Mouse (Mus musculus): ENCODE measurements around the gene Fam102b.

DNA sequence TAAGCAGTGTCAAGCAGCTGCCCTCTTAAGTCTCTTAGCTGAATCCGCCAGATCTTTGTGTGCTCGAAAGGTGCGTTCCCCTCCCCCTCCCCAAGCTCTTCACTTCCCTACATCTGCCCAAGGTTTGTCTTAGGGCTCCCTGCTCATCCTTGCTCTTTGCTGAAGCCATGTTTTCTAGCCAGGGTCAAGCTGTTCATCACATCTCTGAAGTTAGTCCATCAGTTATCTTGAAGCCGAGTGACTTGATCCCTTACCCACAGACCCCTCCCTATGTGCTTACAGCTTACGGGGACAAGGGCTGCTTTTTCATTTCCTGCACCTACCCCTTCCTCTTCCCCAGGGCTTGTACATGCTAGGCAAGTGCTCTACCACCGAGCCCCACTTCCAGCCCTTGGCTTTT lies 65.8 kb downstream of the Fam102b start:
- TF ChIP-seq CTCF (IDR thresholded peaks at IDR 0.05; ENCODE audit: extremely low read depth, insufficient read depth, insufficient read length, insufficient replicate concordance) (no peak), POLR2A (IDR thresholded peaks at IDR 0.05; ENCODE audit: low read depth, low read length) (no peak)
